Mouse (Mus musculus): ENCODE data around the gene Ctsg.
"Not testable (repeated sequence)": the region's sequence is repeated elsewhere in the genome, so short reads cannot be mapped to it uniquely, and the experiment has no call there.

DNA sequence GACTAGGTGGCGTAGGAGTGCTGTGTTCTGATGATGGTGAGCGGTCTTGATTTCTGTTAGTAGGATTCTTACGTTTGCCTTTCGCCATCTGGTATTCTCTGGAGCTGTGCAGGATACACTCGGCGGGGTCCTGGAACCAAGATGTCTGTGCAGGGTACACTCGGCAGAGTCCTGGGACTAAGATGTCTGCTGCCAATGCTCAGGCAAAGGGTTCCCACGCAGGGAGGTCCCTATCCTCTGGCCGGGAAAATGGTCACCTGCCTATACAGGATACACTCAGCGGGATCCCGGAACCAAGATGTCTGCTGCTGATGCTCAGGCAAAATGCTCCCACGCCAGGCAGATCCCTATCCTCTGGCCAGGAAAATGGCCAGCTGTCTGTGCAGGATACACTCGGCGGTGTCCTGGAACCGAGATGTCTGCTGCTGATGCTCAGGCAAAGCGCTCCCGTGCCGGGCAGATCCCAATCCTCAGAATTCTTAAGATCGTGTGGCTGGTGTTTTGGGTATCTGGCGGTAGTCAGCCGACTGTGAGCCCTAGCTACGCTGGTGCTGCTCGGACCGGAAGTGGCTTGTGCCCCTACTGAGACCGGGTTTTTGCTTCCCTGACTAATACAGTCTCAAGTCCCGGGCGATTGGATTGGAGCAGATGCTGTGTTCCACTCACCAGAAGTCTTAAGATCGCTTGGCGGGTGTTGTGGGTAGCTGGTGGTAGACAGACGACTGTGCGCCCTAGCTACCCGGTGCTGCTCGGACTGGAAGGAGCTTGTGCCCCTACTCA is 13.3 kb upstream of the Ctsg start:
- not testable (repeated sequence) for TF ChIP-seq TAL1, GATA1 (IDR thresholded peaks at IDR 0.05; ENCODE audit: low read length)

Data from erythroblast, embryonic 14.5 days (primary cell).